Mouse (Mus musculus) heart, embryonic 10.5 days (tissue): ENCODE results near the gene Polr2j. TPM values are rescaled to one million over a fixed set of nuclear protein-coding genes. Genes with fewer than 3 reads are reported as not detected.
A peak's percentile ranks its signal among the peaks of the same experiment; 100 is the strongest.
"Not testable (repeated sequence)": the region's sequence is repeated elsewhere in the genome, so short reads cannot be mapped to it uniquely, and the experiment has no call there.

Experiments
- DNase-seq: peaks from one replicate; pipeline ENCODE4 v3.0.0-alpha.2; 2017; ENCODE audit warnings: low spot score
- H3K27ac ChIP-seq: fragments of 300-500 bp; sonication (generic); 2 replicates; pipeline ENCODE4 v1.5.1; 2016; ENCODE audit warnings: mild to moderate bottlenecking
- H3K27me3 ChIP-seq: fragments of 300-500 bp; sonication (generic); 2 replicates; pipeline ENCODE4 v1.6.1; 2016; ENCODE audit warnings: mild to moderate bottlenecking; ENCODE audit not compliant: poor library complexity, insufficient read depth, severe bottlenecking
- H3K36me3 ChIP-seq: fragments of 300-500 bp; sonication (generic); 2 replicates; pipeline ENCODE4 v1.6.1; 2016; ENCODE audit warnings: mild to moderate bottlenecking, moderate library complexity
- H3K4me1 ChIP-seq: fragments of 300-500 bp; sonication (generic); 2 replicates; pipeline ENCODE4 v1.6.1; 2016; ENCODE audit warnings: mild to moderate bottlenecking
- H3K4me3 ChIP-seq: fragments of 300-500 bp; sonication (generic); 2 replicates; pipeline ENCODE4 v1.5.1; 2016; ENCODE audit warnings: mild to moderate bottlenecking, moderate library complexity
- H3K9me3 ChIP-seq: fragments of 300-500 bp; sonication (generic); 2 replicates; pipeline ENCODE4 v1.6.1; 2016; ENCODE audit warnings: mild to moderate bottlenecking, moderate library complexity
- WGBS: fragments of 180-500 bp; shearing (Covaris S2); methylation state at CpG from one replicate; pipeline ENCODE4 v1.1.7; 2016; 5-methylcytosine and 5-hydroxymethylcytosine counted together
- polyA plus RNA-seq: library from polyadenylated mRNA; unstranded; fragments of >200 nt; fragmentation: Nextera tagmentation; extraction: Ambion mirVana; gene quantifications from 2 replicates; pipeline ENCODE4 v1.2.1, GENCODE M21; 2016

The Polr2j gene
- polyA plus RNA-seq, 1 experiment from 2014 or later, result 217 TPM

DNA sequence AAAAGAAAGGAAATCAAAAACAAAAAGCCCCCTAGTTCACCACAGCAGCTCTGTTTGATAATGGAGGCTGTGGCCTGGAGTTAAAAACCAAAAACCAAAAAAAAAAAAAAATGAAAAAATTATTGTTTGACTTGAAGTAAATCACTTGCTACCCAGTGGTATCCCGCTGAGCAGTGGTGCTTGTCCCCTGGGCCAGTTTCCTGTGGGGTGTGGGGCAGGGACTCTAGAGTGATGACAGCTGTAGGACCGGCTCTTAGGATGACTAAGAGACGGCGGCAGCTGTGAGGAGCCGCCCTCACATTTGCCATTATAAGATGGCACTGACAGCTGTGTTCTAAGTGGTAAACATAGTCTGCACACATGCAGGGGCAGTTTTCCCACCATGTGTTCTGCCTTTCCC lies 39.0 kb downstream of the Polr2j start:
- H3K36me3 ChIP-seq, result no peaks in the 10 kb centered on the region
- H3K27me3 ChIP-seq, result no peaks in the 10 kb centered on the region
- H3K9me3 ChIP-seq, result no peaks in the 10 kb centered on the region
- no peak for DNase-seq
- no peak overlapping the region for H3K27ac ChIP-seq
- H3K4me1 ChIP-seq, result no peaks in the 10 kb centered on the region
- WGBS, result 74% methylated on average over 5 of the region's 5 CpGs
- no peak overlapping the region for H3K4me3 ChIP-seq

DNA sequence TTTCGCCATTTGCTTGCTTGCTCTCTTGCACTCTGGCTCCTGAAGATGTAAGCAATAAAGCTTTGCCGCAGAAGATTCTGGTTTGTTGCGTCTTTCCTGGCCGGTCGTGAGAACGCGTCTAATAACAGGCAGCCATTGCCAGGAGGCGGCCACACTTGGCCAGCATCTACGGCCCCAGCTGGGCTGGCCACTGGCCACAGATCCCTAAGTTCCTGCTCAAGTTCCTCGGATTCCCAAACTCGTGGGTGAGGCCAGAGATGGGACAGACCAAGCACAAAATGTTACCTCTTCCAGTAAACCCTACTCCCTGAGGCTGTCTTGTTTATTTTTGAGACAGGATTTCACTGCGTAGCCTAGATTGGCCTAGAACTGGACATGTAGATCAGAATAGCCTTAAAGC lies 43.7 kb downstream of the Polr2j start:
- H3K4me3 ChIP-seq, H3K9me3 ChIP-seq, DNase-seq, H3K36me3 ChIP-seq, H3K4me1 ChIP-seq, H3K27me3 ChIP-seq, H3K27ac ChIP-seq: not testable (repeated sequence)
- 88% methylated on average over 11 of the region's 12 CpGs for WGBS

DNA sequence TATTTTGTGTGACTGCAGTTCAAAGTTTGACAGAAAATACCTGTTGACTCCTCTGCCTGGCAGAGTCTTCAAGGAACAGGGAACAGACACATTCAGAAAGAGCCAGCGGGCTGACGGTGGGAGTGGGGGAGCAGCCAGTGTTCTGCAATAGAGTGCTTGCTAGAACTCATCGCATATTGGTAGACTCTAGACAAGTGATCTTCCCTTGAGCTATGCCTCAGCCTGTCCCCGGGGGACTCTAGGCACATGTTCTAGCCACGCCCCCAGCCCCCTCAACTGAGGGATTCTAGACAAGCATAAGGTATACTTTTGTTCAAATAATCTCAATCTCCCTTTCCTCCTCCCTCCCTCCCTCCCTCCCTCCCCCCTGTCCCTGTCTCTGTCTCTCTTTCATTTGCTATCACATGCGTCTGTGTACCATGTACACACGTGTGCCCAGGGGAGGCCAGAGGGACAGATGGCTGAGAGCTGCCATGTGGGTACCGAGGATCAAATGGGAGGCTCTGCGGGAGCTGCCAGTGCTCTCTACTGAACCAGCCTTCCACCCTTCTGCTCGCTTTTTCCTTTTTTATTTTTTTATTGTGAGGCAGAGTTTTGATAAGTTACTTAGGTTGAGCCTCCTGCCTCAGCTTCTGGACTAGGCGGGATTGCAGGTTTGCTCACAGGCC lies 47.5 kb downstream of the Polr2j start:
- WGBS, result 83% methylated on average over 11 of the region's 11 CpGs
- H3K4me3 ChIP-seq, result no peak overlapping the region
- H3K27me3 ChIP-seq, result no peaks in the 10 kb centered on the region
- no peak overlapping the region for H3K27ac ChIP-seq
- H3K4me1 ChIP-seq, result no peaks in the 10 kb centered on the region
- H3K9me3 ChIP-seq, result peaks cover 5% of the 10 kb centered on the region; the same call in 1 of the 2 replicates
- no peaks in the 10 kb centered on the region for H3K36me3 ChIP-seq
- DNase-seq, result no peak

DNA sequence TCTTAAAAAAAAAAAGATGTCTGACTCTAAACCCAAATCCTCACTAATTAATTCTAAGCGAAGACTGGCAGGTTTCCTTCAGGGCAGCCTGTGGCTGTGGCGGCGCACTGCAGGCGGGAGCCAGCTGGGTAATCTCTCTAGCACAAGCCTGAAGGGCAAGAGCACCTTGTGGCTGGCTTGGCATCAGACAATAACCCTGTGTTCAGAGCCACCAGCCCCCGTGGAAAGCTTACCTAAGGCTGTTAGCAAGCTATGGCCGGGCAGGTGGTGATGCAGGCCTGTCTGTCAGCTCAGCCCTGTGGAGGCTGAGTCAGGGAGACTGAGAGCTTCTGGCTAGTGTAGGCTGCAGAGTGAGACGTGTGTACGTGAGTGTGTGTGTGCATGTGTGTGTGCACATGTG lies 48.8 kb downstream of the Polr2j start:
- Histone ChIP-seq H3K27ac (no peak overlapping the region), H3K4me3 (no peak overlapping the region), H3K4me1 (peaks cover 4% of the 10 kb centered on the region; the same call in 1 of the 2 replicates), H3K36me3 (no peaks in the 10 kb centered on the region), H3K27me3 (no peaks in the 10 kb centered on the region), H3K9me3 (peaks cover 5% of the 10 kb centered on the region; the same call in 1 of the 2 replicates)
- 78% methylated on average over 8 of the region's 8 CpGs for WGBS
- no peak for DNase-seq

DNA sequence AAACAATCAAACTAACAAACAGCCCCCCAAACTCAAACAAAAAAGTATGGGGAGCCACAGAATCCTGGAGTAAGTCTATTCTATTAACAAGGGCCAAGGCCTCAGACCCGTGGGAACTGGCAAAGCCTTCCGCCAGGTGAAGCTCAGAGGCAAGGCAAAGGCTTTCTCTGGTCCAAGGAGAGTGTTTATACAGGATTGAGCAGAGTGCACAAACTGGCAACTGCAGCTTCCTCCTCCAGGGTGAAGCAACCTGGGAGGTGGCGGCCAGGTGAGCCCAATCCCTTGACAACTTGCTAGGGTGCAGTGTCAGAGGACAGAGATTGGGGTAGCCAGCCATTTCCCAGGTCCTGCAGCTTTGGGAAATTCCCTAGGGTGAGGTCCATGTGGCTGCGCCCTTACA lies 50.9 kb downstream of the Polr2j start:
- H3K27me3 ChIP-seq, result 0 out of 2 replicates have a peak, but pooled peaks cover 9% of the 10 kb centered on the region
- no peaks in the 10 kb centered on the region for H3K36me3 ChIP-seq
- peaks cover 5% of the 10 kb centered on the region; the same call in 1 of the 2 replicates for H3K9me3 ChIP-seq
- no peak overlapping the region for H3K4me3 ChIP-seq
- H3K27ac ChIP-seq, result no peak overlapping the region
- peaks cover 18% of the 10 kb centered on the region for H3K4me1 ChIP-seq
- DNase-seq, result no peak
- WGBS, result 83% methylated on average over 4 of the region's 4 CpGs

DNA sequence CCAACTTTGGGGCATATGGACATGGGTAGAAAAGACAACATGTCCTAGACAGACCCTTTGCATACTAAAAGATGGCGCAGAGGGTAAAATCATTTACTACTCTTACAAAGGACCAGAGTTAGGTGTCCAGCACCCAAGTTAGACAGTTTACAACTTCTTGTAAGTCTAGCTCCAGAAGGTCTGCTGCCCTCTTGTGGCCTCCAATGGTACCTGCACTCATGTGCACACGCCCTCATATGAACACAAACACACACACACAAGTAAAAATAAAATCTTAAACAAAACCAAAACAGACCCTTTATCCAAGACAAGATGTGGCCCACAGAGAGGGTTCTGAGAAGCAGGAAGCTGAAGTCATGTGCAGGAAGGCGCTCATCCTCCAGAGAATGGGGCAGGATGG lies 51.6 kb downstream of the Polr2j start:
- peaks cover 5% of the 10 kb centered on the region; the same call in 1 of the 2 replicates for H3K9me3 ChIP-seq
- H3K4me3 ChIP-seq, result no peak overlapping the region
- H3K36me3 ChIP-seq, result no peaks in the 10 kb centered on the region
- H3K27ac ChIP-seq, result no peak overlapping the region
- H3K4me1 ChIP-seq, result peaks cover 18% of the 10 kb centered on the region
- 86% methylated on average over 3 of the region's 3 CpGs for WGBS
- no peak for DNase-seq
- H3K27me3 ChIP-seq, result 0 out of 2 replicates have a peak, but pooled peaks cover 9% of the 10 kb centered on the region

DNA sequence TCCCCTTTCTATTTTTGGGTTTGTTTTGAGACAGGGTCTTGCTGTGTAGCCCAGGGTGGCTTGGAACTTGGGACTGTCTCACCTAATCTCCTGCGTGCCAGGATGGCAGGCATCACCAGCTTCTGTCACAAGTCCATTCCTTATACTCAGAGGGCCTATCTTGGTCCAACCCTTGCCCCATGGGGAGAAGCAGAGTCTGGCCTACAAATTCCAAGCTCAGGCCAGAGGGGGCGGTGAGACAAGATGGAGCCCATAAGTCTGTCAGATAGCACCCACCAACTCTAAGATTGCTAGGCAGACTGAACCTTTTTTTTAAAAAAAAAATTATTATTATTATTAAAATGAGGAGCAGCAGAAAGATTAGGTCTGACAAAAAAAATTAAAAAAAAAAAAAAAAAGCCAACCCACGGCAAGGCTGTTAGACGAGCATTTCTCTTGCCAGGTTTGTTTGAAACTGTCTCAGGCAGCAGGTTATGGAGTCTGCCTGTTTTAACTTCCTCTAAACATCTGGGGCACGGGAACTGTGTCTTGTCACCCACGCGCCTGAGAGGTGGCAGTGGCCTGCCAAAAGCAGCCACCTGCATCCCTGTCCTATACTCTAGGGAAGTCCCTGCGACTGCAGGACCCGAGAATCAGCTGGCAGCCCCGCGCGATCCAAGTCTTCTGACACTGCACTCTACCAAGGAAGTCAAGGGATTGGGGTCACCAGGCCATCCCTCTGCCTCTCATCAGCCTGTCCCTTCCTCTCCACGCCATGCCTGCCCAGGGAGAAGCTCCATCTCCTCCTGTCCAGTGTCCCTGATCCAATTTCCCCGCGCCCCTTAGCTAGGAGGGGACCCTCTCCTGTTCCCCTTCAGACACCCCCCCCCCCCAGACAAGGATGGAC lies 53.4 kb downstream of the Polr2j start:
- DNase-seq, result no peak
- 16% methylated on average over 15 of the region's 15 CpGs for WGBS
- H3K9me3 ChIP-seq, result peaks cover 5% of the 10 kb centered on the region; the same call in 1 of the 2 replicates
- peak overlapping the region; percentile 73 for H3K4me3 ChIP-seq
- 0 out of 2 replicates have a peak, but pooled peaks cover 9% of the 10 kb centered on the region for H3K27me3 ChIP-seq
- no peaks in the 10 kb centered on the region for H3K36me3 ChIP-seq
- H3K4me1 ChIP-seq, result peaks cover 18% of the 10 kb centered on the region
- peak overlapping the region; percentile 81 for H3K27ac ChIP-seq

DNA sequence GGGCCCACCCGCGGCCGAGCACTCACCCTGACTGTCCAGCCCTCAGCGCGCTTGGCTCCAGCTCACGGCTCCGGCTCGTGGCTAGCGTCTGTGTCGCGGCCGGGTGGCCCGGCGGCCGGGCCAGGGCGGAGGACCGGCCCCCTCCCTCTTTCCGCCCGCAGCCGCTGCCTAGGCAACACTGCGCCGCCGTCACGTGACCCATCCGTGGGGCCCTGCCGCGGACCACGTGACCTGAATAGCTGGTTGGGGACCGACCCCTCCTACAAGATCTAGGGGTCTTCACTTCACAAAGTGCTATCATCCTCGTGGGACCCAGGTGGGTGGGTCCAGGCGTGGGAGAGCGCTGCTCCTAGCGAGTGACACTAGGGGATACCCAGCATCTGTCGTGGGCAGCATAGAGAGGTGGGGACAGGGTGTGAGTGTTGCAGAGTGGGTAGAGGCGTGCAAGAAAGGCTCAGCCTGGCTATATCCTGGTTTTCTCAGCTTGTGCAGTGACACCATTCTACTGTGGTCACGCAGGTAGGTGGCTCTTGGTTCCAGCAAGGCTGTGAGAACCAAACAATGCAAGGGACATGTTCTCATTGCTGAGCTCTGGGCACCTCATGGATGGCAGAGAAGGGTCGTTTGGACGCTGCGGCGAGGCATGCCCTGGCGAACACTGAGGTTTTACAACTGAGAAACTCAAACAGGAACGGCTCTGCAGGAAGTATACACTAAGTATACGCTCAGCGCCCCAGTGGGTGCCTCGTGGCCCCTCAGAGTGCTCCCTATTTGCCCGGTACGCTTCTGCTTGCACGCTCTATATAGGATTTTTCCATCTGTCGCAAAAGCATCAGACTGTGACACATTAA lies 54.3 kb downstream of the Polr2j start, which contains the start of gene Orai2:
Gene Orai2 (minus strand): TSS at position 202 of the 851 bp plus-strand sequence.
- no peaks in the 10 kb centered on the region for H3K36me3 ChIP-seq
- peaks cover 18% of the 10 kb centered on the region for H3K4me1 ChIP-seq
- H3K27me3 ChIP-seq, result 0 out of 2 replicates have a peak, but pooled peaks cover 9% of the 10 kb centered on the region
- H3K4me3 ChIP-seq, result peak within 1 kb of the TSS; percentile 73
- H3K27ac ChIP-seq, result peak within 1 kb of the TSS; percentile 81
- peaks cover 5% of the 10 kb centered on the region; the same call in 1 of the 2 replicates for H3K9me3 ChIP-seq
- WGBS, result 5% methylated on average over 49 of the region's 49 CpGs
- DNase-seq, result peak; percentile 87

DNA sequence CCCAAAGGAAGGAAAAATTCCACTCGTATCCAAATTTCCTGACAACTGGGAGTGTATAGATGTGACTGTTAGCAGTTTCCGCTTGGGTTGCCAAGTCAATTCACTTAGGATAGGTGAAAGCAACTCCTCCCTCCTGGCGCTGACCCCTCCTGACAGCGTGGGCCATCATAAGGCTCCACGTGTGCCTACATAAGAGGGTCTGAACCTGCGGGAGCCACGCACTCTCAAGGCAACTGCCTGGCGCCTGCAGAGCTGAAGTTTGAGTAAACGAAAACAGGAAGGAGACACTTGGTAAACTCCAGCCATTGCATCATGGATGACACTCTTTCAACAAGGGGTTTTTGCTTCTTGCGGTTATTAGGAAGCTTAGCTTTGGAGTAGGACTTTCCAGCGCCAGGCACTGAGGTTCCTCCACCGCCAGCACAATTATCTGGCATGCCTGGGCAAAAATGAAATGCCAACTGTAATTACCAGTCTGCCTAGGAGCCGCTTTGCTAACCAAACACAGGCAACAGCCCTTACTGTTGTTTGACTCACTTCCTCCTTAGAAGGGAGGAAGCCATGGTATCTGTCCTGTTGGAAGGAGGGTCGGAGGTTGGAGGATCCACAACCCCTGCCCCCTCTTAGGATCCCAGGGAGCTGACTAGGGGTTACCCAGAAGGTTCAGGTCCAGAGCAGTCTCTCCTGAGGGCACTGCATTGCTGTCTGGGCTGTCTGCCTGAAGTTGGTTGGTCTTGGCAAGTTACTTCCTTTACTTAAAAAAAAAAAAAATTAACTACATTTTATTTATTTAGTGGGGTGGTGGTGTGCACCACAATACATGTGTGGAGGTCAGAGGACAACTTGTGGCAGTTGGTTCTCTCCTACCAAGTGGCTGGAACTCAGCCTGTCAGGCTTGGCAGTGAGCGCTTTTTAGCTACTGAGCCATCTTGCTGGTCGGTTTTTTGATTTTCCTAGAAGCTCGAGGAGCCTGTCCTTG lies 55.2 kb downstream of the Polr2j start:
- H3K9me3 ChIP-seq, result peaks cover 5% of the 10 kb centered on the region; the same call in 1 of the 2 replicates
- H3K27me3 ChIP-seq, result 0 out of 2 replicates have a peak, but pooled peaks cover 9% of the 10 kb centered on the region
- WGBS, result 35% methylated on average over 17 of the region's 17 CpGs
- peak overlapping the region; percentile 81 for H3K27ac ChIP-seq
- peaks cover 18% of the 10 kb centered on the region for H3K4me1 ChIP-seq
- DNase-seq, result no peak
- peak overlapping the region; percentile 73 for H3K4me3 ChIP-seq
- no peaks in the 10 kb centered on the region for H3K36me3 ChIP-seq
